Mouse (Mus musculus) CD4-positive helper T cell, adult 2 months (primary cell): ENCODE data around the gene Ppp1r27.

Experiments
- DNase-seq: peaks from one replicate; pipeline ENCODE4 v3.0.0-alpha.2; 2012; ENCODE audit warnings: low read depth, missing footprints, low spot score

Ppp1r27 gene

GRCm38 (mm10) chr11:120547469-120547868 is 3.5 kb downstream of the Ppp1r27 start:
- DNase-seq = peak; percentile 31

- no peak for DNase-seq
Measured at GRCm38 (mm10) chr11:120545964-120546363, 5.0 kb downstream of the Ppp1r27 start.

- no peak for DNase-seq
Measured at GRCm38 (mm10) chr11:120542376-120542775, 8.6 kb downstream of the Ppp1r27 start.

GRCm38 (mm10) chr11:120541907-120542306 is 9.0 kb downstream of the Ppp1r27 start:
- no peak for DNase-seq

GRCm38 (mm10) chr11:120539285-120540014 is 11.5 kb downstream of the Ppp1r27 start:
- no peak for DNase-seq

- no peak for DNase-seq
Measured at GRCm38 (mm10) chr11:120538955-120539284, 12.0 kb downstream of the Ppp1r27 start.

GRCm38 (mm10) chr11:120538485-120538884 is 12.4 kb downstream of the Ppp1r27 start:
- DNase-seq = no peak

GRCm38 (mm10) chr11:120535804-120536203 is 15.1 kb downstream of the Ppp1r27 start:
- DNase-seq = no peak

GRCm38 (mm10) chr11:120535145-120535544 is 15.8 kb downstream of the Ppp1r27 start:
- DNase-seq = no peak

- no peak for DNase-seq
Measured at GRCm38 (mm10) chr11:120534093-120534492, 16.8 kb downstream of the Ppp1r27 start.

GRCm38 (mm10) chr11:120531646-120532045 is 19.3 kb downstream of the Ppp1r27 start:
- DNase-seq = no peak

GRCm38 (mm10) chr11:120530085-120530964 is 20.6 kb downstream of the Ppp1r27 start, which contains the start of gene Gcgr:
Gcgr (plus strand) TSS chr11:120530699.
- DNase-seq = no peak

- no peak for DNase-seq
Measured at GRCm38 (mm10) chr11:120528903-120529302, 22.0 kb downstream of the Ppp1r27 start.

GRCm38 (mm10) chr11:120527690-120528354 is 23.1 kb downstream of the Ppp1r27 start:
- no peak for DNase-seq

- no peak for DNase-seq
Measured at GRCm38 (mm10) chr11:120525959-120526358, 25.0 kb downstream of the Ppp1r27 start.

- DNase-seq = no peak
Measured at GRCm38 (mm10) chr11:120522581-120522980, 28.4 kb downstream of the Ppp1r27 start.

GRCm38 (mm10) chr11:120520967-120521540 is 29.9 kb downstream of the Ppp1r27 start:
- DNase-seq = no peak

GRCm38 (mm10) chr11:120520498-120520897 is 30.4 kb downstream of the Ppp1r27 start:
- no peak for DNase-seq

- DNase-seq = no peak
Measured at GRCm38 (mm10) chr11:120519738-120520137, 31.2 kb downstream of the Ppp1r27 start.

GRCm38 (mm10) chr11:120518558-120518957 is 32.4 kb downstream of the Ppp1r27 start:
- no peak for DNase-seq

GRCm38 (mm10) chr11:120518027-120518426 is 32.9 kb downstream of the Ppp1r27 start:
- no peak for DNase-seq

GRCm38 (mm10) chr11:120517147-120517546 is 33.8 kb downstream of the Ppp1r27 start:
- DNase-seq = no peak
